Mouse (Mus musculus) thymus, postnatal 25 days (tissue): ENCODE measurements around the gene Catsper4.
A peak's percentile ranks its signal among the peaks of the same experiment; 100 is the strongest.

Source experiments
- DNase-seq: peaks from one replicate; pipeline ENCODE4 v3.0.0; 2022

The Catsper4 gene

DNA sequence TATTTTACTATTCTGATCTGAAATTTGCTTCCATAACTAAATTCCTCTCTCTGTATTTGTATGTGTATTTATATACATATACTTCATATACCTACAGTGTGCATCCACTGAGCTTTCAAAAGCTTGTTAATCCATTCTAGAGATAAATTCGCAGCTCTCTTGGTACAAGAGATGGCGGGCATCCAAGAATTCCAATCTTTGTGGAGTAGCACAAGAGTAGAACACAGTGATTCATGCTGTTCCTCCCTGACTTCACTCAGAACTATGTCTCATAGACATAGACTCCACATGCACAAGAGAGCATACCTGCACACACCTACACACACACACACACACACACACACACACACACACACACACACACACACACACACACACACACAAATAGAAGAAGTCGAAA, 54.8 kb downstream of the Catsper4 start:
- no peak for DNase-seq

DNA sequence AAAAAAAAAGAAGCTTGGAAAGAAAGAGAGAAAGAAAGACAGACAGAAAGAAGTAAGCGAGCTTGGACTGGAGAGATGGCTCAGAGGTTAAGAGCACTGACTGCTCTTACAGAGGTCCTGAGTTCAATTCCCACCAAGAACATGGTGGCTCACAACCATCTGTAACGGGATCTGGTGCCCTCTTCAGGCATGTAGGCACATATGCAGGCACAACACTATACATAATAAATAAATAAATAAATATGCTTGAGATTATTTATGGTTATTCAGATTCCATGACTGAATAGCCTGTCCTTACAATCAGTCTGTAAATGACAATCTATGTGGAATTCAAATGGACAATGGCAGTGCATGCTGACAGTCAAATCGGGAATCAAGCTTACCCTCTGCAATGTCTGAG, 60.3 kb downstream of the Catsper4 start:
- no peak for DNase-seq

DNA sequence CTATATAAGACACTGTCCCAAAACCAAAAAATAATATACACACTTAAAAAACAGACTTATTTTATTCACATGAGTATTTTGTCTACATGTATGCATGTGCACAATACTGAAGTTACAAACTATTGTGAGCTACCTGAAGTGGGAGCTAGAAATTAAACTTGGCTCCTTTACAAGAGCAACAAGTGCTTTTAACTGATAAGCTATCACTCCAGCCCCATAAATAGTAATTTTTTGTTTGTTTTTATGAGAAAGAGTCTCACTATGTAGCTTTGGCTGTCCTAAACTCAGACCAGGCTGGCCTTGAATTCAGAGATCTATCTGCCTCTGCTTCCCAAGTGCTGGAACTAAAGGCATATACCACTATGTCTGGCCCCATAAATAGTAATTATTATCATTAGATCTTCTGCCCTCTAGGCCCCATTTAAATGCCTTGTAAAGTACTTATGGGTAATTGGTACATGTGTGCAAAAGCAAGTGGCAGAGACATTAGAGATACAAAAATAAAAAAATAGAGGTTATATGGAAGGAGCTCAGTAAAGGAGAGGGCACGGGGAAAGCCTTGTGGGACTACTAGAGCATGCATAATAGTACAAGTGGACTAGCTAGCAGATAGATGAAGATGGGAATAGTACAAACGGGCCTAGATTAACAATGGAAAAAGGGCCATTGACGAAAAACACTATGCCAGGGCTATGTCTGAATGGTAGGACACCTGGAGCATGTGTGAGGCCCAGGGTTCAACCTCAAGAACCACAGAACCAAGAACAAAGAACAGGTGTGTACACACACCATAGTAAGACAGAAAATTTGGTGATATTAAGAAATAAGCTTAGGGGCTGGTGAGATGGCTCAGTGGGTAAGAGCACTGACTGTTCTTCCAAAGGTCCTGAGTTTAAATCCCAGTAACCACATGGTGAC, 61.4 kb downstream of the Catsper4 start:
- peak; percentile 65 for DNase-seq

DNA sequence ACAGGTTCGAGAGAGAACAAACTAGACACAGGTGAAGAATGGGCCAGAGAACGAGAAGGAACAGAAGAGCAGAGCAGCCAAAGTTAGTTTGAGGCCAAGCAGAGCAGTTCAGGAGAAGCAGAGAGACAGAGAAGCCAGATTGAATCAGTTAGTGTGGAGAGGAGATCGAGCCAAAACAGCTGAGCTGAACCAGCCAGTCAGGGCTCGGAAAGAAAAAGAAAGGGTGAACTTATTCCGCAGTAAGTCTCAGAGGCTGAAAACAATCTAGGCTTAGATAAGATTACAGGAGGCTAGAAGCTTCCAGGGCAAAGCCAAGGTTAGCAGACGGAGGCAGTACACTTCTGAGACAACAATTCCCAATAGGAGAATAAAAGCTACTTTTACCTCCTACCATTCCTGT, 62.2 kb downstream of the Catsper4 start:
- no peak for DNase-seq

DNA sequence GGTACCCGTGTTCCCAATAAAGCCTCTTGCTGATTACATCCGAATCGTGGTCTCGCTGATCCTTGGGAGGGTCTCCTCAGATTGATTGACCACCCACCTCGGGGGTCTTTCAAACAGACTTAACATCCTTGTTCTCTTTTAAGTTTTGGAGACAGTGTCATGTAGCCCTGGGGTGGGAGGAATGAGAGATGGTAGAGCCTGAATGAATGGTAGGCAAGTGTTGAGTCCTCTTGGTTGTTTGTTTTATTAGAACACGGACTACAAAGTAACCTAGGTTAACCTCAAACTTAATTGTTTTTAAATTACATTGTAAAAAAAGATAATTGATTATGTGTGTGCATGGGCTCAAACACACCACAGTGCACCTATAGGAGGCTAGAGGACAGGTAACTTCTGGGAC, 62.6 kb downstream of the Catsper4 start:
- no peak for DNase-seq
